Mouse (Mus musculus) heart, postnatal 10 days (tissue): ENCODE data around the gene Lingo2. TPM values are rescaled to one million over a fixed set of nuclear protein-coding genes. Genes with fewer than 3 reads are reported as not detected.

Source experiments
- DNase-seq, 2 experiments: peaks; one replicate each; pipeline ENCODE4 v3.0.0; 2021
- intact Hi-C: fragments of 180-260 bp; cut with DNase I; formaldehyde crosslinking; loops from one replicate; pipeline ENCODE4 v1.15.1; 2025
- total RNA-seq, 2 experiments: library from RNA; stranded (reverse); gene quantifications; 2 replicates each; pipeline ENCODE4 v1.2.3; 2021

Gene Lingo2
- total RNA-seq, 2 experiments from 2014 or later, result not detected

DNA sequence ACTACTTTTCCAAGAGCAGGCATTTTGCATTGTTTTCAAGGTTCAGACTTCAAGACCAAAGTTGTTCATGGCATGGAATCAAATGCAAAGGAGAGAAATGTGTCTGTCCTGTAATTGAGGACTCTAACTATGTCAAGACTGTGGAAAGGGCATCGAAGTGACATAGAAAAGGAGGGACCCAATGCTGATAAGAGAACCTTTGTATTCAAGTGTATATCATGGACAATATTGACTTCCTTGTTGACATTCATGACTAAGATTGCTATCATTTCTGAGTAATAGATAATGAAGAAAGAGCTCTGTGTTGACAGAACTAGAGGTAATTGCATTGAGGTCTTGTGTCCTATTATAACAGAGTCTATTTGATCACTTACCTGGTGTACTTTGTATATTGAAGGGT lies 390.6 kb downstream of the Lingo2 start:
- DNase-seq, result no peak
- intact Hi-C loops, result no loop called here

DNA sequence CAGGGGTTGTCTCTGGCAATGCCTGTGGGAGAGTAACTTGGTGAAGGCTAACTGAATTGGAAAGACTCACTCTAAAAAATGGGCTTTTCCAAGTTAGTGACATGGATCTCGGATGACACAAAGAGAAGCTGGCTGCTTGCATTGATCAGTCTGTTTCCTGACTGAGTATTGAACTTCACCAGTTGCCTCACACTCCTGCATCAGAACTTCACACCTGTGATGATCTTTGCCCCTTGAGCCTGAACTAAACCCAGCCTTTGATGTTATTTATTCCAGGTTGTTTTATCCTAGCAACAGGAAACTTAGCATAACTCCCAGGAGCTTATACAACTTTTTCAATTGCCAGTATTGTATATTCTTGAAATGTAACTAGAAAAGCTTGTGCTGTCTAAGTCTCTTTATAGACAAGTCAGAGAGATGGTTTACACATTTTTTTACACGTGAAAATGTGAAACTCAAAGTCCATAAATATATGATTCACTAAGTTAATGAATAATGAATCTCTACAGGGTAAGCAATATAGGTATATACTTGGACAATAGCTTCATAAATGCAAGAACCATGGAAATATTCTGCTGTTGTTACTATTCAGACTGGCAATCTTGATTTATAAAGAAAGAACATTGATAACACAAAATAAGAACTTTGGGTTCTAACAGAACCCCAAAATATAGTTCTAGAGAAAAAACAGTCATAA lies 410.7 kb downstream of the Lingo2 start:
- DNase-seq, result no peak
- intact Hi-C loops, result no loop called here

DNA sequence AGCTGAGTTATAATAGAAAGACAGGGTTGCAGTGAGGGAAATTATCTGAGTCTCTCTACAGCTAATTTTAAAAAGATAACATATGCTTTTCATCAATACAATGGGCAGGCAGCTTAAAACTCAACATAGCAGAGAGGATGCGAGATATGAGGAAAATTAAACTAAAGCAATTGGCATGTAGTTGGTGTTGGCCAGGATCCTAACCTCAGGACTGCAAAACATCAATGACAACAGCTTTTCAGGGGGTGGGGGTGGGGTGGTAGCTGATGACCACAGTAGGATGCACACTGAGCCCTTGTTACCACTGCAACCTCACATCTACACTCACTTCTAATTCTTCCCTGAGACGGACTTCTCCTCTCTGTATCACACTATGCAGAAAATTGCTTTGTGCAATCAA lies 417.7 kb downstream of the Lingo2 start:
- no peak for DNase-seq
- intact Hi-C loops, result no loop called here

DNA sequence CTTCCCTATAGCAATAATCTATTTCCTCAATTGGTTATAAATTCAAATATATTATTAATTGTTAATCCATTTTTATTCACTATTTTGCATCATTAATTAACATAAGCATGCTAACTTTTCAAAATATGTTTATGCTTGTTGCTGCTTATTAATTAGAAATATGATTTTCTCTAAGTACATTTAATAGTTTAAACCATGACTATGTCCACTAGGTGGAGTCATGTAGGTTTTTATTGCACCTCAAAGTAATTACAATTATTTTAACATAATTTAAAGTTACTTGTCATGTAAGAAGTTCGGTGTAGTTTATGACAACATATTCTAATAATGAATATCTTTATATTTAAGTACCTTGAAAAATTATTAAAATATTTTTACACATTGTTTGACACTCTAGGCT lies 461.3 kb downstream of the Lingo2 start:
- intact Hi-C loops, result no loop called here
- DNase-seq, result no peak

DNA sequence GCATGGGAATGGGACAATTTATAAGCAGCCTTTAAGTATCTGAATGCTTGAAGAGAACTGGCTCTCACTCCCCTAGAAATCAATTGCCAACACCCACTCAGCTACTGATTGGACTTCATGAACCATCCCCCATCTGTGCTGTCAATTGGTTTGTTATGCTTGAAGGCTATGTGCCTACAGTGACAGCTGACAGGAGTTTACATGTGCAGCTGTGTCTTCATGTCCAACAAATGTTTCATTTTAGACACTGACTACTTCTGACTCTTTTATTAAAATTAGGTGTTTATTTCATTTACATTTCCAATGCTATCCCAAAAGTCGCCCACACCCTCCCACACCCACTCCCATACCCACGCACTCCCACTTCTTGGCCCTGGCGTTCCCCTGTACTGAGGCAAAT lies 516.3 kb downstream of the Lingo2 start:
- intact Hi-C loops, result no loop called here
- DNase-seq, result no peak

DNA sequence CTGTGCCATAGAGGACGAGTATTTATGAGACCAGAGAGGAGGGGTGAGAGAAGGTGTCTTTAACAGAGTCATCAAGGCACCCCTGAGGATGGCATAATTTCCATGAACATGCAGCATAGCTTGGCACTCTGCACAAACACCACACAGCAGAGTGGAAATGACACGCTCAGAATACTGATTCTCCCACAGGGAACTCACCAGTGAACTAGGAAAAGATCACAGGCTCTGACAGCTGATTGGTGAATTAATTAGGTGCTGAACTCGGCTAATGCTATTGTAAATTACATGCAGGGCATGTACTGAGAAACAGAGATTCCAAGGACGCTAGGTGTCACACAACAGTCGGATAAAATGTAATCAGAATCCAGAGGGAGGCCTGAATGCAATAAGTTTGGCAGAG lies 525.4 kb downstream of the Lingo2 start:
- intact Hi-C loops, result no loop called here
- DNase-seq, result no peak

DNA sequence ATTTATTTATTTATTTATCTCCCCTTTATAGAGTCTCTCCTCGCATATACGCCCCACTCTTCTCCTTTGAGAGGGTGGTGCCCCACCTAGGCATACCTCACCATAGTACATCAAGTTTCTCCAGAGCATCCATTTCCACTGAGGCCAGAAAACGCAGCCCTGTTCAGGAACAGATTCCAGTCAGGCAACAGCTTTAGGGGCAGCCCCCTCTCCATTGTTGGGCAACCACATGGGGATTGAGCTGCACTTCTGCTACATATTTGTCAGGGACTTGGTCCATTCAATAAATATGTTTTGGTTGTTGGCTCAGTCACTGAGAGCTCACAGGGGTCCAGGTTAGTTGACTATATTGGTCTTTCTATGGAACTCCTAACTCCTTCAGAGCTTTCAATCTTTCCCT lies 544.2 kb downstream of the Lingo2 start:
- intact Hi-C loops, result no loop called here
- no peak for DNase-seq

DNA sequence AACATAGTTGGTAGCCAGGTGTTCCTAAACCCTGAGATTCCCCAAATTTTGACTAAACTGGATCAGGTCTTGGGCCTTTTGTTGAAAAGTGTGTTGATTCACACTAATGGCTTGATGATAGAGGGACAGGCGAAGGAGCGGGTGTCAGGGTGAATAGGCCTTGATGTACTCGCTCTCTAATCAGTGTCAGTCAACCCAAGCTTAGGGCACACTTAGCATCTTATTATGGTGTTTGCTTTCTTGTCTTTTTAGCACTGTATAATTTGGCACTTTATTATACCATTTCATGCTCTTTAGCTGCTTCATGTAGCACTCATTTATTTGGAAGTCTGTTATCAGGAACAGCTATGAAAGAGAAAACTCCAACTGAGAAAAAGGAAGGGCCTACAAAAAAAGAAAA lies 582.6 kb downstream of the Lingo2 start:
- no peak for DNase-seq
- intact Hi-C loops, result no loop called here

DNA sequence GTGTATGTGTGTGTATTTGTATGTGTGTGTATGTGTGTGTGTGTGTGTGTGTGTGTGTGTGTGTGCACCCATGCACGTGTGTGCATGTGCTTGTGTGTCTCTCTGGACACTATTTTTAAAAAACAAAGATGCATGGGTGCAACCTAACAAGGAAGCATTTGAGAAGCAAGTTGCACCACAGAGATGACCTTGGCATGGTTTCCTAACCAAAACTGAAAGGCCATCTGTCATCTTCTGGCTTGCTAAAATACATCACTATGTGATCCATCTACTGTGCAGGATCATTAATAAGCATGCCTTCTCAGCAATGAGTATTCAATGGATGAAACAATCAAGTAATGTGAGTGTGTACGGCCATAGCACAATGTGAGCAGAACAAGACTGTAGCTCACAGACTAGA lies 597.1 kb downstream of the Lingo2 start:
- no peak for DNase-seq
- intact Hi-C loops, result no loop called here

DNA sequence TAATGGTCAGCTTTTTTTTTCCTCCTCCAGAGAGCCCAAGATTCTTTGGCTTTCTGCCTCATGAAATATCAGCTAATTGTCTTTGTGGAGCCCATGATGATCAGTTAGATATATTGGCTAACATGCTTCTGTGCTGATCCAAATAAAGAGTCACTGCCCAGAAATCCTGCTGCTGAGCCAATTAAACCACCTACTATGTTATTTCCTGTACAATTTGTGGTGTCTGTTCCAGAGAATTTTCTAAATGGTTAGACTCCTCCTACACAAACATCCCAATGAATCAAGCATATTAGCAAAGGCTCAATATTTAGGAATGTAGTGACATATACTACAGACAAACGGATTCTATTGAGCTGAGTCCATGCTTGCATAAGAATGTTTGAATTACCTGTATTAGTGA lies 619.8 kb downstream of the Lingo2 start:
- intact Hi-C loops, result no loop called here
- DNase-seq, result no peak

DNA sequence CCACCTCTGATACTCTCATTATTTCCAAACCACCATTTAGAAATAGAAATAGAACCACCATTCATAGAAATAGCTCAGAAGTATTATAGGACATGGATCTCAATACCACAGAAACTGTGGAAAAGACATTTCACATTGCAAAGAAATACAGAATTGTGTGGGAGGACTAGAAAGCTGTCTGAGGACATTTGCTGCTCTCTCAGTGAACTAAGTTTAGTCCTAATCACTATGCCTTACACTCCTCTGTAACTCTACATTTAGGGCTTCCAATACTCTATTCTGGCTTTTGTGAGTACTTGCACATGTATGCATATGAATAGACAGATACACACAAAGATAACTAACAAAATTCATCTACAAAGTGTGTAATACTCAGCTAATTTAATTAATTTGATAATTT lies 625.9 kb downstream of the Lingo2 start:
- intact Hi-C loops, result no loop called here
- DNase-seq, result no peak

DNA sequence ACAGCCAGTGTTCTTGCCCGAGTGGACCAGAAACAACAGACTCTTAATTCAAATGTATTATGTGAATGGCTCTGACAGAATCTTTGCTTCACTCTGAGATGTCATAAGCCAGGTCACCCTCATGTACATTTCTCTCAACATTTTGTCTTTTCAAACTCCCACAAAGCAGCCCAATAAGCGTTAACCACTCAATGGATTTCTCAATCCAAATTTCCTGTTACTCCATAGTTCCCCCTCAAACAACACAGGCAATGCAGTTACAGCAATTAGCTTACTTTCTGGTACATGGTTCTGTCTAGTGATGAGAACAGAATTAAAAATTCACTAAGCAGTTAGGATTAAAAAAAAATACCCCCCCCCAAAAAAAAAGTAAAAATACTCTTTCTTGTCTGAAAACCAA lies 638.5 kb downstream of the Lingo2 start:
- no peak for DNase-seq
- intact Hi-C loops, result no loop called here

DNA sequence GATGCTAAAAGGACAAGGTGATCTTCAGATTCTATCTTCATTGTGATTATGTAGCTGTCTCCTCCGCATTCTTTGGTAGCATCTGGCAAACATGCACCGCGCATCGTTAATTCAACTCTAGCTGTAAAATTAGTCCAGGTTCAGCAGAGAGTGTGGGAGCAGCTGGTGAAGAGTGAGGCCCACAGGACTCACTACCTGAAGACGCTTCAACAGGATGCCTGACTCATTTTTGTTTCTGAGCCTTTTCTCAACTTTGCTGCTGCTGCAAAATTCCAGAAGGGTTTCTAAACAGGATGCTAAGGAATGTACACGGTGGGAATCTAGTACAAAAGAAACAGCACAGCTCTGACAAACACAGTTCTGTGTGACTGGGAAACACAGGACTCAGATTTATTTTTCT lies 640.1 kb downstream of the Lingo2 start:
- no peak for DNase-seq
- intact Hi-C loops, result no loop called here

DNA sequence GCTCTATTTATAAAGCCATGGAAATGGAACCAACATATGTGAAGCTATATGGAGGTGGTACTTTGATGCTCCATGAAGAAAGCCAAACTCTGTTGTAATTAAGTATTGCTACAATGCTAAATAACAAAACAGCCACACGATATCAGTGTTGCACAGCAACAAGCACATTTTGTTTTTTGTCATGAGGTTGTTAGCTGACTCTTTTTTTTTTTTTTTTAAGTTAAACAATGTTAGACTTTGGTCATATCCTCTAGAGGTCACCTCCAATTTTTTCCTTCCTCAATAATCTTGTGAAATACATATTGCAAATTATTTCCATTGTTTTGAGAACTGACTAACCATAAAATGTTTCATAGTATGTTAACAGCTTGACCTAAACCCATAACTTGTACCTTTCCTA lies 646.3 kb downstream of the Lingo2 start:
- no peak for DNase-seq
- intact Hi-C loops, result no loop called here

DNA sequence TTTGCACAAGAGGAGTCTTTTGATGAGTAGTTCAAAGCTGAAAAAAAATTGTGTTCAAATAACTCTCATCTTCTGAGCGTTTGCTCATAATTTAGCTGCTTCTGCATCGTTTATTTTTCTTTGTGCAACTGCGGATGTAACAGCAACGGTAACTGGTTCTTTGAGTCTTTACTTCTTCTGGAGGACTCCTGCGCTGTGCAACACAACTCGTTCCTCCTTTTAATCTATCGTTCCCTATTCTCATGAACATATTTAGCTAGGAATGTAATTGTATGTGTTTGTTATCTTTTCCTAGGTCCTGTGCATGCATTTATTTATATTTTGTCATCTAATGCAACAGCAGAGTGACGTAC lies 661.9 kb downstream of the Lingo2 start:
- intact Hi-C loops, result no loop called here
- no peak for DNase-seq

DNA sequence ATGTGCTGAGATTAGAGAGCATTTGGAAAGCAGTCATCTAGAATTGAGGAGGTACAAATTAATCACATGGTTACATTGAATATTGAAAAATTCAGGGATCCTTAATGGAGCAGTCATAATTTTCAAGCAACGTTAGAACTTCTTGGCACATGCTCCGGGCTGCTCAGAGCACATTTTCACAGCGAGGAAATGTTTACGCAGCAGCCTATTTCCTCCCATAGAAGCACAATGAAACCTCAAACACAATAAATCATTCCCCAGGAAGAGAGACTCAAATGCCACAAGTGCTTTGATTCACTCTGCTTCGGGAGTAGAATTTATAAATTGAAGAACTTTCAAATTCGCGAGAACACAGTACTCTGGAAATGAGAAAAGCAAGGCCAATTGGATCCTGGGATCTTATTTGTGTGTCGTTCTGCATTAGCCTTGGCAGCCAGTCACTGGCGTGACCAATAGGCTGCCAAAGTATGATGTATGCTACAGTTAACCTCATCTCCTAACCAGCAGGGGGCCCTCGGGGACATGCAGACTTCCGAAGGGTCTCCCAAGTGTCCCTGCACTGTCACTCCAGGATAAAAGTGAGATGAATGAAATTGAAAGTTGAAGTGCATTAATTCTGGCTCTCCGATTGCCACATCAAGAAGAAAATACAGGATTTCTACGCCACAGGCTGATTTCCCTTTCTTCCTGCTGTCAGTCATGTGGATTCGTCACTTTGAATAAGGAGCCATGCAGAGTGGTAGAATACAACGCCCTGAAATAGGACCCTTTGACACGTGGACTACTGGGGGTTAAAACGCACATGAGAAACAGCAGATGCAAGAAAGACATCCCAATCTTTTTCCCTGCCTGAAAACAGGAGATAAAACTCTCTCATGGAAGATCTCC lies 662.5 kb downstream of the Lingo2 start:
- intact Hi-C loops, result no loop called here
- DNase-seq, result peak; percentile 49 to 60

DNA sequence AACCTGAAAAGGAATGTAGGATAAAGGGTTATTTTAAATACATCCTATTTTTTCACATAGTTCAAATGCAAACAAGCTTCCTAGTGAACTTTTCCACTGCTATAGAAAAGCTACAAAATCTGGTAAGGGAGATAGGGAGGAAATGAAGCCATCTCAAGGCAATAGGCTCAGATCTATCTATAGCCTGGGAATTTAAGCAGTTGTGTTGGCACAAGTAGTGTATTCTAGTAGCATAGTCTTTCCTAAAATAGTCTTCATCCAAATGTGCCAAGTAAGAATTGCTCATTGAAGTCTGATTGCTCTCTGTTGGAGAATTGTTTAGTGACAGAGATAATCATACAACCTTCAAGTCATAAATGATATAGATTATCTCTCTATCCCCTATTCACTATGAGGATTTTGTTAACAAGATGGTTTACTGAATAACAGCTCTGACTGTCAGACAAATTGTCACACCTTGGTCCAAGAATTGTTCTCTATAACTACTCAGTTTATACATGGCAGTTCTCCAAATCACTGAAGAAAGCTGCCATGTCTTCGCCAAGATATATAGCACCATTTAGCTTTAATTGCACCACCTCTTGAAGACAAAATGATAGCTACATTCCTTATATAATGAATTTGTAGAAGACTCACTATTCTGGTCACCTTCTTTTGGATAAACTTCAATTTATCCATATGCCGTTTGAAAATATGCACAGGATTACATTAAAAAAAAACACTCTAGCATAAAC lies 688.9 kb downstream of the Lingo2 start:
- intact Hi-C loops, result no loop called here

DNA sequence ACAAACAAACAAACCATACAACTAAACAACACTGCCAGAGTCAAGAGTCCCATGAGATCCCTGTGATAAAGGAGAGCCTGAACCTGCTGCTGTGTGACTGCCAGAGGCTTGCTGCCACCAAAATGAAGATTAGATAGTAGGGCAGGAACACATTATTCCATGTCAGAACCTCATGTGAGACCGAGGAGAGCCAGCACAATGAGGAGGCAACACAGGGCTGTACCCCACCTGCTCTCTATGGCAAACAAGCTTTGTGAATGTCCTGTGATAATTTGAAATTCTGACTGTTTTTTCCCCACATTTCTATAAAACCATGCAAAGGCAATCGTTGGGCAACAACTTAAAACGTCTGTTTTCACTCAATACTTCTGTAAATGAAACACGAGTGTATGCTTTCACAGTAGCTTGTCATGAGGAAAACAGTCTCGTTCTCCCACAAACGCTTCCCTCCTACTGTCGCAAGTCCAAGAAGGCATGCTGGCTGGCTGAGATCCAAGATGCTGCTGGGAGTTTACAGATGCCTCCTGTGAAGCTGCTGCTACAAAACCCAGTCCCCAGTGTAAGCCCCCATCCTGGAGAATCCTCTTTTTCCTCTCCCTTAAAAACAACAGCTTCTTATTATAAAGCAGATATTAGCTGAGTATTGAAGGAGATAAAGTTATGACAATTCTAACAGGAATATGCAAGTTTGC lies 765.2 kb downstream of the Lingo2 start:
- intact Hi-C loops, result no loop called here
- DNase-seq, result peak; percentile 15 to 18

More for the DNA sequence above, 688.9 kb downstream of the Lingo2 start:
- no peak for DNase-seq

DNA sequence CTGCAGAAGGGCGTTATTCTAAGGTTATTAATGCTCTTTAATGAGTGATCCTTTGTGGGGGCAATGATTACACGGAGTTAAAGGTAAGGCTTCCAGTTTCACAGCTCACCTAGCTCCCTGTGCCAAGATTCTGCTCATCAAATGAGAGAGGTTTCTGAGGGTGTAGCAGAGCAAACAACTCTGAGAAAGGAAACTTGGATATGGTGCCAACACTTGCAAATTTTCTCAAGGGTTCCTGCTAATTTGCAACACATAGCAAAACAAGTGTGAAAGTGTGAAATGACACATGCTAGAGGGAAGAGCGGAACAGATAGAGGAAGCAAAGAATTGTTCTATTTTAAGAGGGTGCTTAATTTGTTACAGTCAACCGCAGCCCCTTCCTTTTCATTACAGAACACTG lies 767.9 kb downstream of the Lingo2 start:
- DNase-seq, result no peak
- intact Hi-C loops, result no loop called here

DNA sequence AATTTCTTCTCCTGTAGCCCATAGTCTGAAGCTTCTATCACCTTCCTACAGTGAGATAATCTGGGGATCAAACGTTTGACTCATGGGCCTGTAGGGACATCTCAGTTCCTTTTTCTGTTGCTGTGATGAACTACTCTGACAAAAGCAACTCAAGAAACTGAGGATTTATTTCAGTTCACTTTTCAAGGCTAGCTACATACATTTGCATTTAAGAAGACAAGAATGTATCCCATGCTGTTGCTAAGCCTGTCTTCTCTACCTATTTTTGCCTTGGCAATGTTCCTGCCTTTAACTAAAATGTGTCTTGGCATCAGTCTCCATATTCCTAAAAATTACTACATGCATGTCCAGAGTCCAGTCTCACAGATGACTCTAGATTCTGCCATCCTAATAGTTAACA lies 781.4 kb downstream of the Lingo2 start:
- intact Hi-C loops, result no loop called here

DNA sequence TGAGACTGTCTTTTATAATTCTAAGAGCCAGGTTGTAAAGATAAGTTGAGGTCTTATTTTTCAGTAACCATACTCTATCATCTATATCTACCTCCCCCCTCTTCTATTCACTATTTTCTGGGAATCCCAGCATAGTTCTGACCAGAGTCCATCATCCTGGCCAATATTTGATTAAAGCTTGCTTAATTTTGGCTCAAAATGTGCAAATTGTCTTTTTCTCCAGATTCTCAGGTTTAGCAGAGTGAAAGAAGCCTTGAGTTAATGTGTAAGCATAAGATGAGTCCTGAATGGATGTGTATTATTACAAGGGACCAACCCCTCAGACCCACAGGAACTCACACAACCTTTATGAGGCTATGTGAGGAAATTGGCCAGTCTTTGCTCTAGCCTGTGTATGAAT lies 820.2 kb downstream of the Lingo2 start:
- no peak for DNase-seq
- intact Hi-C loops, result no loop called here

More for the DNA sequence above, 781.4 kb downstream of the Lingo2 start:
- no peak for DNase-seq
